Mouse (Mus musculus) mouse embryonic stem cell (cell line): ENCODE data around the gene 1110059E24Rik.
"Not testable (repeated sequence)": the region's sequence is repeated elsewhere in the genome, so short reads cannot be mapped to it uniquely, and the experiment has no call there.

ENCODE experiments used
- in situ Hi-C, 2 experiments: fragments of 300-500 bp; cut with MboI; formaldehyde crosslinking; loops; 1 replicate in 1 of 2; 3 replicates in 1 of 2; pipeline ENCODE4 v1.14.3; 2019 to 2020; ENCODE audit warnings: low sequenced_read_pairs in 2 of 2, low pct_unique_long_range_greater_than_20kb in 1 of 2, mixed read lengths in 1 of 2; ENCODE audit not compliant: unreplicated experiment in 1 of 2

The 1110059E24Rik gene

GRCm38 (mm10) chr19:21629030-21629429 is 23.7 kb downstream of the 1110059E24Rik start:
- in situ Hi-C loops, result no loop called here

- in situ Hi-C loops, result not testable (repeated sequence)
Observed at GRCm38 (mm10) chr19:21628440-21628839, 24.3 kb downstream of the 1110059E24Rik start.

- in situ Hi-C loops, result no loop called here
Observed at GRCm38 (mm10) chr19:21626271-21626988, 26.3 kb downstream of the 1110059E24Rik start.

DNA sequence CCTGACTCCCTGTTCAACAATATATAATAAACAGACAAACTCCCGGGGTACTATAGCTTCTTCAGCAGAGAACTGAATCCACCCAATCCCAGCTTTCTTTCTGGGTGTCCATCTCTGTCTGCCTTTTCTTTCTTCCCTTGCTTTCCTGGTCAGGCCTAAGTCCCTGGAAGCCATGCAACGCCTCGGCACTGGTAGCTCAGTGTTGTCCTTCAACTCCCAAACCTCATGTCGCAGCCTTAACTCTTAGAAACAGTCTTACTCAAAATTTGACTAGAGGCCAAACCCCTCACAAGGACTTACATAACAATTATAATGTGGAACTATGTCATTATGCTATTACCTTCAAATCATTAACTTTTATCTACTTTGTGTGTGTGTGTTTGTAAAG is 28.6 kb downstream of the 1110059E24Rik start:
- in situ Hi-C loops, result no loop called here

- in situ Hi-C loops, result no loop called here
Observed at GRCm38 (mm10) chr19:21623410-21624147, 29.2 kb downstream of the 1110059E24Rik start.

DNA sequence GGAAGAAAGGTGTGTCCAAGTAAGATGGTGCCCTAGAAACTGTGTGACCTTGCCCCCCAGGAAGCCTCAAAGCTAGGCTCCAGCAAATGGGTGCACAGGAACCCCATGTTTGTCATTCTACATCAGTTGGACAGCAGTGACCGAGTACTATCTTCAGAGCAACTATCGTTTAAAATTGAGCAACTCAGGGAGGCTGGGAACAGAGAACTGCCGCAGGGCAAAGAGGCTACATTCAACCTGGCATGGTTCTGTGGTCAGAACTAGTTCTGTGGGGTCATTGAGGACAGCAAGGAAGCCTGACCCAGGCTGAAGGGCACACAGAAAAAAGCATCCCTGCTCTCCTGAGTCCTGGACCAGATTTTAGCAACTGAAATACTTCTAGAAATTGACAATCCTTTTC is 37.0 kb downstream of the 1110059E24Rik start:
- in situ Hi-C loops, result no loop called here

- in situ Hi-C loops, result no loop called here
Observed at GRCm38 (mm10) chr19:21611725-21612575, 40.8 kb downstream of the 1110059E24Rik start.

DNA sequence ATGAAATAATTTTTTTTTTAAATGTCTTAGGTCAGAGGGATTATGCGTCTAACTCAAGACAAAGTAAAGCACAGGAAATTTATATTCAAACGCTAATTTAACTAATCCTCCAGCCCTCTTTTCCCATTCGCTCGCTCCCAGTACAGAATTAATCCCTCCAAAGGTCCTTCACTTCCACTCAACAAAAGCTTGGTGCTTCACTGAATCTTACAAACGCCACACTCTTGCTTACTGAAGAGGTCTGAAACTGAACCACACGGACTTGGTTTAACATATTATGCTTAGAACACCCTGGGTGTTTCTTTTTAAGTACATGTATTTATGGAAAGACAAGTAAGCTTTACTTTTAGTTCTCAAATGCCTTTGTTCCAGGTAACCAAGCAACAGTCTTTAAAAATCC is 41.5 kb downstream of the 1110059E24Rik start:
- in situ Hi-C loops, result no loop called here

- in situ Hi-C loops, result no loop called here
Observed at GRCm38 (mm10) chr19:21610240-21610639, 42.5 kb downstream of the 1110059E24Rik start.

GRCm38 (mm10) chr19:21605294-21605693 is 47.5 kb downstream of the 1110059E24Rik start:
- in situ Hi-C loops, result no loop called here

- in situ Hi-C loops, result no loop called here
Observed at GRCm38 (mm10) chr19:21603836-21604235, 48.9 kb downstream of the 1110059E24Rik start.

- in situ Hi-C loops, result no loop called here
Observed at GRCm38 (mm10) chr19:21601541-21602101, 51.2 kb downstream of the 1110059E24Rik start.

GRCm38 (mm10) chr19:21598659-21599352 is 54.0 kb downstream of the 1110059E24Rik start:
- in situ Hi-C loops, result no loop called here

GRCm38 (mm10) chr19:21594676-21595075 is 58.1 kb downstream of the 1110059E24Rik start:
- in situ Hi-C loops, result no loop called here

GRCm38 (mm10) chr19:21592216-21592615 is 60.6 kb downstream of the 1110059E24Rik start:
- in situ Hi-C loops, result not testable (repeated sequence)

- in situ Hi-C loops, result no loop called here
Observed at GRCm38 (mm10) chr19:21589888-21590287, 62.9 kb downstream of the 1110059E24Rik start.

GRCm38 (mm10) chr19:21587593-21587992 is 65.2 kb downstream of the 1110059E24Rik start:
- in situ Hi-C loops, result no loop called here

GRCm38 (mm10) chr19:21586546-21586945 is 66.2 kb downstream of the 1110059E24Rik start:
- in situ Hi-C loops, result no loop called here
